Mouse (Mus musculus): ENCODE data around the gene Uvrag.

DNA sequence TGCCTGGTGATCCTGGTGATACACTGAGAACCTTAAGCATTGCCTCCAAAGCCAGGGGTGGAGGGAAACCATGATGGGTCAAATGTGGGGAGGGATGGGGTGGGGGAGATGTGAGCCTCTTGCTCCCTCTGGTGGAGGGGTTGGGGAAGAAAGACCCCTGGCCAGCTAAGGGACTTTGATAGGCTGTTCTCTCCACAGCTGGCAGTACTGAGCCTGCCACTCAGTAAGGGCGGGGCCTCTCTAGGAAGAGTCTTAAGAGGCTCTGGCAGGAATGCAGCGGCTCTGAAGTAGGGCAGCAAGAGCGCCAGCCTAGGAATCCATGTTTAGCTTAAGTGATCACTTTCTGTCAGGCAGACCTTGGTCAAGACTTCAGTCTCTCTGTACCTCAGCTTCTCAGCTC lies 299.1 kb downstream of the Uvrag start:
- no peak for TF ChIP-seq CTCF (IDR thresholded peaks at IDR 0.05; ENCODE audit: low read depth, low read length)
- no peak for TF ChIP-seq GATA1 (IDR thresholded peaks at IDR 0.05; ENCODE audit: borderline replicate concordance, low read length)
- no peak for TF ChIP-seq TAL1 (conservative IDR thresholded peaks at IDR 0.05; ENCODE audit: low read depth, low read length)
- TF ChIP-seq GATA2 (IDR thresholded peaks at IDR 0.05; ENCODE audit: borderline replicate concordance, low read depth, low read length) = no peak

All from G1E (cell line).